Mouse (Mus musculus): ENCODE data around the gene Nt5c.

DNA sequence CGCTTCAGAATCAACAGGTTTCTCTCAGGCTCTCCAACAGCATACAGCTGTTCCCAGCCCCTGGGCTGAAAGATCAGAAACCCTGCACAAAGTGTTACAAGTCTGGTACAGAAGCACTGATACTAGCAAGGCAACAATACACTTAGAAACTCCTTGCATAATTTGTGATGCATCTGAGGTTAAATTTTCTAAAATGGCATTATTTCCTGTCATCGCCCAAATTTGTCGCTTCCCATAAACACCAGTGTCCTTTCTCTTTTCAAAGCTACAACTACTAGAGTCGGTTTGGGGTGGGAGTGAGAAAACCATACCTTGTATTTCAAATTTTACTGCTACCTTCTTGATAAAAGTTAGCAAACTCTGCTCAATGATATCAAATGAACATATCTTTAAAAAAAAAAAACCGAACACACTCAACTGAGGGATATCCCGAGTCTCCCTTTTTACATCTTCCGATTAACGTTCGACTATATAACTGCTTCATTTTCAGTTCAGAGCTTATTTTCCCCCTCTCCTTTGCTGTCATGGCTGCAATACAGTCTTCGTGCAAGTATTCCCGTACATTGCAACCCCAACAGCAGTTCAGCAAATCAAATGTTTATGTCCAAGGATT lies 43.2 kb upstream of the Nt5c start:
- TF ChIP-seq CTCF (IDR thresholded peaks at IDR 0.05; ENCODE audit: low read depth): no peak
- no peak for TF ChIP-seq EP300 (IDR thresholded peaks at IDR 0.05; ENCODE audit: low read depth)

Measured in liver, postnatal 0 days (tissue).